Mouse (Mus musculus) monocyte, adult 5-6 weeks (primary cell): ENCODE results near the gene Stk39. TPM values are rescaled to one million over a fixed set of nuclear protein-coding genes. Genes with fewer than 3 reads are reported as not detected.
"Not testable (repeated sequence)": the region's sequence is repeated elsewhere in the genome, so short reads cannot be mapped to it uniquely, and the experiment has no call there.

Experiments used
- ATAC-seq: fragments of 153-309, 156-312 bp; replicated peaks from 2 replicates; pipeline ENCODE4 v1.8.0; 2017; ENCODE audit warnings: mild to moderate bottlenecking; ENCODE audit not compliant: low TSS enrichment, insufficient number of reproducible peaks, severe bottlenecking, poor library complexity, low FRiP score
- total RNA-seq: library from RNA; stranded (forward); fragments of 200-1000, 200-491, 200-594 nt; gene quantifications from 3 replicates; pipeline ENCODE4 v1.2.3, GENCODE M21; 2017

The Stk39 gene
- total RNA-seq, 1 experiment from 2014 or later: 5.4 TPM

GRCm38 (mm10) chr2:68270836-68271235, 201.2 kb downstream of the Stk39 start:
- no peak for ATAC-seq

GRCm38 (mm10) chr2:68269646-68270045, 202.4 kb downstream of the Stk39 start:
- ATAC-seq: no peak

- ATAC-seq: no peak
Measured at GRCm38 (mm10) chr2:68264826-68265225, 207.2 kb downstream of the Stk39 start.

- ATAC-seq: no peak
Measured at GRCm38 (mm10) chr2:68260911-68261310, 211.2 kb downstream of the Stk39 start.

- ATAC-seq: no peak
Measured at GRCm38 (mm10) chr2:68257571-68257970, 214.5 kb downstream of the Stk39 start.

- ATAC-seq: no peak
Measured at GRCm38 (mm10) chr2:68256472-68256871, 215.6 kb downstream of the Stk39 start.

GRCm38 (mm10) chr2:68254756-68255155, 217.3 kb downstream of the Stk39 start:
- ATAC-seq: no peak

GRCm38 (mm10) chr2:68253222-68253621, 218.8 kb downstream of the Stk39 start:
- ATAC-seq: no peak

GRCm38 (mm10) chr2:68252048-68252758, 219.9 kb downstream of the Stk39 start:
- ATAC-seq: no peak

- no peak for ATAC-seq
Measured at GRCm38 (mm10) chr2:68250897-68251296, 221.2 kb downstream of the Stk39 start.

- no peak for ATAC-seq
Measured at GRCm38 (mm10) chr2:68249855-68250424, 222.1 kb downstream of the Stk39 start.

GRCm38 (mm10) chr2:68246284-68246683, 225.8 kb downstream of the Stk39 start:
- no peak for ATAC-seq

GRCm38 (mm10) chr2:68244556-68244955, 227.5 kb downstream of the Stk39 start:
- no peak for ATAC-seq

GRCm38 (mm10) chr2:68243879-68244553, 228.1 kb downstream of the Stk39 start:
- no peak for ATAC-seq

GRCm38 (mm10) chr2:68243273-68243672, 228.8 kb downstream of the Stk39 start:
- no peak for ATAC-seq

GRCm38 (mm10) chr2:68242069-68242468, 230.0 kb downstream of the Stk39 start:
- ATAC-seq: peak; percentile 53; the same call in 1 of the 2 replicates

GRCm38 (mm10) chr2:68241640-68242039, 230.4 kb downstream of the Stk39 start:
- ATAC-seq: no peak

- ATAC-seq: not testable (repeated sequence)
Measured at GRCm38 (mm10) chr2:68239415-68239814, 232.7 kb downstream of the Stk39 start.

GRCm38 (mm10) chr2:68232929-68233328, 239.1 kb downstream of the Stk39 start:
- no peak for ATAC-seq

- ATAC-seq: no peak
Measured at GRCm38 (mm10) chr2:68229872-68230271, 242.2 kb downstream of the Stk39 start.
